Mouse (Mus musculus) brown adipose tissue, adult 24 weeks (tissue): ENCODE data around the gene Rcor3. TPM values are rescaled to one million over a fixed set of nuclear protein-coding genes. Genes with fewer than 3 reads are reported as not detected.

Source experiments
- H3K27ac ChIP-seq: fragments of 200-500 bp; replicated peaks from 2 replicates; pipeline ENCODE4 v1.5.1; 2012; ENCODE audit warnings: low read depth, mild to moderate bottlenecking, low read length
- H3K4me1 ChIP-seq: fragments of 200-500 bp; 2 replicates; pipeline ENCODE4 v1.6.1; 2012; ENCODE audit warnings: low read length, mixed read lengths; ENCODE audit not compliant: control insufficient read depth, insufficient read depth, insufficient read length
- H3K4me3 ChIP-seq: fragments of 200-500 bp; 2 replicates; pipeline ENCODE4 v1.5.1; 2012; ENCODE audit warnings: low read depth, mild to moderate bottlenecking, low read length, moderate library complexity; ENCODE audit not compliant: insufficient read depth
- polyA plus RNA-seq: library from polyadenylated mRNA; stranded (reverse); fragments of >200 nt; gene quantifications from 2 replicates; pipeline ENCODE4 v1.2.4, GENCODE M21; 2012; ENCODE audit not compliant: missing spikeins, insufficient read depth, insufficient read length

Gene Rcor3
- polyA plus RNA-seq, 1 experiment: 19.4 TPM

DNA sequence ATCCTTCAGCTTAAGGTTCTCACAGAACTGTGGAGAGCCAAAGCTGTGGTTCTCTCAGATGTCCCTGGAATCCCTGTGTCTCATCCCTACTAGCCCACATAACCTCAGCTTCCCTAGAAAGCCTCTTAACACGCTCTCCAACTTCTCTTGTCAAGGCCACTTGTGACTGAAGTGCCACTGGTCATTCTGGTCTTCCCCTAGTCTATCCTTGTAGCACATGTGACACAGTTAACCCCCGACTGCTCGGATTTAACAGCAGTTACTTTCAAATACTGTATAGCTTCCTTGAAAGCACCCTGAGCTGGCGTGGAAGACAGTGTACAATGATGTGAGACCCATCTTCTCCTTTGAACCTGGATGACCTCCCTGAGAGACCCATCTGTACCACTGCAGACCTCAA is 50.8 kb downstream of the Rcor3 start:
- no peak overlapping the region for H3K4me3 ChIP-seq
- peaks cover 6% of the 10 kb centered on the region for H3K4me1 ChIP-seq
- no peak overlapping the region for H3K27ac ChIP-seq

- no peak overlapping the region for H3K27ac ChIP-seq
- H3K4me3 ChIP-seq: no peak overlapping the region
- peaks cover 6% of the 10 kb centered on the region for H3K4me1 ChIP-seq
These were observed 51.4 kb downstream of the Rcor3 start for GRCm38 (mm10) chr1:192086279-192087037.

DNA sequence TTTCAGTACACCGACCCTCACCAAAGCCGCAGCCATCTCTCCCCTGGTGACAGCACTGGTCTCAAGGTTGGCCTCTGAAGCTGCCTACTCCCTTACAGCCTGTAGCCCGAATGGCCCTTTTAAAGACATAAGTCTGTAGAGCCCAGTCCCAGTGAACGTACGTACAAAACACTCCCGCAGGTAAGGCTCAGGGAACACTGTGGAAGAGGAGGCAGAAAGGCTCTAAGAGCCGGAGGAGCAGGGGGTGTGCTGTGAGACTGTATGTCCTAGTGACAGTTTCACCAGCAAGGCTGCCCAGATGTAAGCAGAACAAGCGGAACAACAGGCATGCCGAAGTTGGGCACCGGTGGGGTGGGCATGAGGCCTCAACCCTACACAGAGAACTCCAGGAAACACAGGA is 52.6 kb downstream of the Rcor3 start:
- Histone ChIP-seq H3K4me3 (no peak overlapping the region), H3K4me1 (peaks cover 6% of the 10 kb centered on the region), H3K27ac (no peak overlapping the region)

- H3K27ac ChIP-seq: no peak overlapping the region
- H3K4me3 ChIP-seq: no peak overlapping the region
- H3K4me1 ChIP-seq: peaks cover 11% of the 10 kb centered on the region; the same call in 1 of the 2 replicates
These were observed 55.2 kb downstream of the Rcor3 start for GRCm38 (mm10) chr1:192082646-192083045.

- Histone ChIP-seq H3K4me1 (peaks cover 20% of the 10 kb centered on the region), H3K27ac (no peak overlapping the region), H3K4me3 (no peak overlapping the region)
These were observed 56.7 kb downstream of the Rcor3 start for GRCm38 (mm10) chr1:192081129-192081528.

GRCm38 (mm10) chr1:192079121-192079520 is 58.7 kb downstream of the Rcor3 start:
- H3K4me1 ChIP-seq: peaks cover 24% of the 10 kb centered on the region
- H3K4me3 ChIP-seq: no peak overlapping the region
- H3K27ac ChIP-seq: peak overlapping the region; percentile 59

GRCm38 (mm10) chr1:192078406-192078805 is 59.5 kb downstream of the Rcor3 start:
- Histone ChIP-seq H3K27ac (peak overlapping the region; percentile 59), H3K4me3 (no peak overlapping the region), H3K4me1 (peaks cover 24% of the 10 kb centered on the region)

- Histone ChIP-seq H3K27ac (peak overlapping the region; percentile 26), H3K4me3 (no peak overlapping the region), H3K4me1 (peaks cover 24% of the 10 kb centered on the region)
These were observed 60.9 kb downstream of the Rcor3 start for GRCm38 (mm10) chr1:192076796-192077535.

DNA sequence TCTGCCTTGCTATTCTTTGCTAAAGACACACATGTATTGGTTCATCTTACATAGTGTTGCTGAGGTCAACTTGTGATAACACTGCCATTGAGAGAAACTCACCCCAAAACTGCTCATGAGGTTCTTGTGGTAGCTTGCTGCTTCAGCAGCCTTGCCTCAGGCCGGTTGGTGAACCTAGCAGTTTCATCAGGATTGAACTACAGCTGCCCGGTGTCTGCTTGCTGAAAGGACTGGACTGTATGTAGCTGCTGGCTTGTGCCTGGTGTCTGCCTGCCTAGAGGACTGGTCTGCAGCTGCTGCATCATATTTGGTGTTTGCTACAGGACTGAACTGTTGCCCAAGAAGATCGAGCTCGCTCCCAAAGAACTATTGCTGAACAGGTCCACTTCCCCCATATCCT is 61.8 kb downstream of the Rcor3 start:
- Histone ChIP-seq H3K4me1 (peaks cover 24% of the 10 kb centered on the region), H3K27ac (no peak overlapping the region), H3K4me3 (no peak overlapping the region)

DNA sequence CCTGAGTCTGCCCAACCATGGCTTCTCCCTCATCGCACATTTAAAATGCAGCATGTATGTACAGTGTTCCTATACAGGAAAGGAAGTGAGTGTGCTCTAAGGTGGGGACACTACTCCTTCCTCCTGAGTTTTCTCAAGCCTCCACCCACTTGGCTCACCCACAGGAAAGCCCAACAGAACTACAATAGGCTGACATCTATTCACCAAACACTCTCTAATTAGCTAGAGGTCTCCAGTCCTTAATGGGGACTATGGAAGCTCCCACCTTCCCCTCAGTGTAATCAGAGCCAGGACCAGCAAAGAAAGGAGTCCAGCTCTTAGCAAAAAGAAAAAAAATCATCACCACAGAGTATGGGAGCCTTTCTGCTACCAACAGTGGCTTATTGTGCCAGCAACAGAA is 63.0 kb downstream of the Rcor3 start:
- no peak overlapping the region for H3K27ac ChIP-seq
- peaks cover 31% of the 10 kb centered on the region for H3K4me1 ChIP-seq
- H3K4me3 ChIP-seq: no peak overlapping the region

DNA sequence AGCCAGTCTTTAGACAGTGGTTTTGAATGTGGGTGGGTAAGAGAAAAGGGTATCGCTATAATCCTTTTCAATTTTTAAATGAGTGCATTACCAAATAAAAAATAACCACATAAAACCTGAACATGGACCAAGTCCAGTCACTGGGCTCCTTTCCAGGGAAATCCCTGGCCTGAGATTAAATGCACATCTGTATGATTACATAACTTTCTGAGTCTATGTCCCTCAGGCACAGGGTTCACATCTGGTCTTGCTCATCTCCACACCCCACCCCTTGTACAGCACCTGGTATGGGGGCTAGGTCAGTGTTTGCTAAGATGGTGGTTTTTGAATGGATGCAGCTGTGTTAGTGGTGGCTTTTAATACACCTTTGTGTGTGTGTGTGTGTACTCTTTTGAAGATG is 65.4 kb downstream of the Rcor3 start:
- Histone ChIP-seq H3K4me3 (no peak overlapping the region), H3K27ac (no peak overlapping the region), H3K4me1 (peaks cover 18% of the 10 kb centered on the region)

- Histone ChIP-seq H3K4me1 (peaks cover 10% of the 10 kb centered on the region), H3K27ac (no peak overlapping the region), H3K4me3 (no peak overlapping the region)
These were observed 67.2 kb downstream of the Rcor3 start for GRCm38 (mm10) chr1:192070618-192071051.

GRCm38 (mm10) chr1:192069971-192070591 is 67.8 kb downstream of the Rcor3 start:
- Histone ChIP-seq H3K27ac (no peak overlapping the region), H3K4me1 (peaks cover 10% of the 10 kb centered on the region), H3K4me3 (no peak overlapping the region)

- no peak overlapping the region for H3K27ac ChIP-seq
- H3K4me3 ChIP-seq: no peak overlapping the region
- peaks cover 7% of the 10 kb centered on the region; the same call in 1 of the 2 replicates for H3K4me1 ChIP-seq
These were observed 69.7 kb downstream of the Rcor3 start for GRCm38 (mm10) chr1:192068188-192068587.

- H3K4me1 ChIP-seq: peaks cover 7% of the 10 kb centered on the region; the same call in 1 of the 2 replicates
- no peak overlapping the region for H3K27ac ChIP-seq
- H3K4me3 ChIP-seq: no peak overlapping the region
These were observed 70.9 kb downstream of the Rcor3 start for GRCm38 (mm10) chr1:192066956-192067355.
